Mouse (Mus musculus) G1E (cell line): ENCODE measurements at regions not wholly inside any gene's neighbourhood (a gene's known extent, or its start where the extent isn't known, plus 50 kb on each side); places are given as distances from the start of the nearest gene placed in this dataset.

ENCODE experiments used
- CTCF ChIP-seq: IDR thresholded peaks from 2 replicates; pipeline ENCODE4 v1.5.1; 2012; ENCODE audit warnings: low read depth, low read length, inconsistent platforms, mixed read lengths
- GATA1 ChIP-seq: IDR thresholded peaks from 2 replicates; pipeline ENCODE4 v1.6.1; 2012; ENCODE audit warnings: borderline replicate concordance, low read length, inconsistent platforms, mixed read lengths
- POLR2AphosphoS5 ChIP-seq: IDR thresholded peaks from 2 replicates; pipeline ENCODE4 v1.6.1; 2012; ENCODE audit warnings: low read depth, low read length, inconsistent platforms; ENCODE audit not compliant: insufficient replicate concordance
- TAL1 ChIP-seq: conservative IDR thresholded peaks from 2 replicates; pipeline ENCODE4 v1.6.1; 2012; ENCODE audit warnings: low read depth, low read length, inconsistent platforms, mixed read lengths

DNA sequence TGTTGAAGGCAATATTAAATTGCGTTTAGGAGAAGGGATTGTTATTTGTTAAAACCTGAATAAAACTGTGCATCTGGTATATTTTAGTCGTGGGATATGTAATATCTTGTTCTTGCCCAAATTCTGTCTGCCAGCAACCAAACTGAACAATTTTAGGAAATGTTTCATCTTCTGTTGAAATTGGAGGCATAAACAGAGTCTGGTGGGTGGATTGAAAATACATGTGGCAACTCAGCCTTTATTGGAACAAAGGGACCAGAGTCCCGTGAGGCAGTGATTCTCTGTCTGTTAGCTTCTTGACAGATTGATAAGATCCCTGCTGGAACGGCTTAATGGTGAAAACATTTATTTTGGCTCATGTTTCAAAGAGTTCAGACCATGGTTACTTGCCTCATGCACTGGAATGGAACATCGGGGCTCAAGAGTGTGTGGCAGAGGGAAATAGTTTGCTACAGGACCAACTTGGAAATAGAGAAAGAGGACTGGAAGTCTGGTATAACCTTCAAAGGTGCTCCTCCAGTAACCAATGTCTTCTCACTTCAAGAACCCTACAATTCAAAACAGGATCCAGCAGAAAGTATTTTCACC is 640.7 kb downstream of the Tox3 start:
- TF ChIP-seq GATA1: no peak
- no peak for TF ChIP-seq CTCF
- no peak for TF ChIP-seq TAL1
- no peak for TF ChIP-seq POLR2AphosphoS5
